ENCODE assay signal across 8 mouse cellular contexts in the genomic region with DNA sequence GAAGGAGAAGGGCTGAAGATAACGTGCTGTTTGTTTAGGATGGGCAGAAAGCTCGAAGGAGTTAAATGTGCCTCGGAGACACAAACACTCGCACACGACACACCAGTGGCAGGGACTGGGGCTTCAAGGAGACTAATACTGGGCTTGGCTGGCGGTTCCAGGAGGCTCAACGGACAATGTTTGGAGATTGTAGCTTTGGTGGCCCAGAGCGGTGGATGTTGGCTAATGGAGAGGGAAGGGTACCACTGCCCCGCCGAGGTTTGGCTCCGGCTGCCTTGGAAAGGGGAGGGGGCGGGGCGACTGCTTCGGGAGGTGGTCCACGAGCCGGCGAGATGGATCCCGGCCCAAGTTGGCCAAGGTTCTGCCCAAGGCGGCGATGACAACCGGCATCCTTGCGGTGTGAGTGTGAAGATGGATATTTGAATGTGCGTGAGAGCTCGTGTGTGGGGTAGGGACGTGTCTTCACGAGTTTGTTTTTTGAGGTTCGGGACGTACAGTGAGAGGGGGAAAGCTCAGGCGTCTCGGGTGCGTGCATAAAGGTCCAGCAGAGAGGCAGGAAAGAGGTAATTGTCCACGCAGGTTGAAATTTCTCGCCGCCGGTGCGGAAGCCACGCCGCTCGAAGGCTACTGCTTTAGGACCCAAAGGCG. TPM values are rescaled to one million over a fixed set of nuclear protein-coding genes. Genes with fewer than 3 reads are reported as not detected.
A peak's percentile ranks its signal among the peaks of the same experiment; 100 is the strongest.
DNase-seq lines count a peak whose midpoint lies in the region; ATAC-seq lines count a peak whose summit lies in the region.

No protein-coding gene starts in this region.

- H3K9ac ChIP-seq in liver, embryonic 13.5 days, result no peak overlapping the region

- no peaks in the 10 kb centered on the region for H3K36me3 ChIP-seq in hindbrain, embryonic 10.5 days
- H3K36me3 ChIP-seq in liver, embryonic 13.5 days, result no peaks in the 10 kb centered on the region

- WGBS in hindbrain, embryonic 10.5 days, result under 1% methylated on average over 40 of the region's 40 CpGs
- WGBS in liver, embryonic 13.5 days (ENCODE audit: insufficient replicate concordance), result 5% methylated on average over 40 of the region's 40 CpGs

- peak; percentile 29 for ATAC-seq in frontal cortex, adult (ENCODE audit: low TSS enrichment)
- no peak for ATAC-seq in liver, embryonic 13.5 days (ENCODE audit: low read depth)

- peak overlapping the region; percentile 70 for H3K4me3 ChIP-seq in hindbrain, embryonic 10.5 days
- peak overlapping the region; percentile 14; the same call in 1 of the 2 replicates for H3K4me3 ChIP-seq in liver, embryonic 13.5 days (replicated peaks)

- H3K9me3 ChIP-seq in hindbrain, embryonic 10.5 days, result no peaks in the 10 kb centered on the region
- no peaks in the 10 kb centered on the region for H3K9me3 ChIP-seq in liver, embryonic 13.5 days (replicated peaks)

- peak overlapping the region; percentile 78 for H3K27ac ChIP-seq in hindbrain, embryonic 10.5 days
- H3K27ac ChIP-seq in liver, embryonic 13.5 days, result no peak overlapping the region

- peaks cover 20% of the 10 kb centered on the region for H3K4me1 ChIP-seq in hindbrain, embryonic 10.5 days (replicated peaks)
- H3K4me1 ChIP-seq in liver, embryonic 13.5 days (replicated peaks), result peaks cover 7% of the 10 kb centered on the region; the same call in 1 of the 2 replicates

- peak overlapping the region; percentile 36; the same call in 1 of the 2 replicates for H3K4me2 ChIP-seq in liver, embryonic 13.5 days

- no peak for DNase-seq in frontal cortex, adult 2 months (ENCODE audit: extremely low spot score in 1 of 2, low spot score in 1 of 2)
- peak; percentile 10 for DNase-seq in thymus, postnatal 4 days
- no peak for DNase-seq in thymus, postnatal 36 days
- peak; percentile 37 for DNase-seq in hindbrain, embryonic 10.5 days (ENCODE audit: low spot score)
- no peak for DNase-seq in liver, embryonic 13.5 days
- peak; percentile 54 for DNase-seq in right cerebral cortex, postnatal 25 days
- DNase-seq in spleen, adult 18-20 months, result no peak

- H3K27me3 ChIP-seq in hindbrain, embryonic 10.5 days (ENCODE audit: insufficient read depth, poor library complexity, severe bottlenecking), result peaks cover 50% of the 10 kb centered on the region
- peaks cover 51% of the 10 kb centered on the region for H3K27me3 ChIP-seq in liver, embryonic 13.5 days

RNA-seq across cellular contexts. Expression of a gene that starts 0.9 kb away (rescaled TPM):
- polyA plus RNA-seq in frontal cortex, adult 2 months (2012; rRNA removed), result 71.2 and 81.0 TPM in 2 replicates
- polyA plus RNA-seq in hindbrain, embryonic 10.5 days (2016; fragmentation: Nextera tagmentation; extraction: Ambion mirVana), result 13.3 and 20.6 TPM in 2 replicates
- 0.09 and 0.17 TPM in 2 replicates for polyA plus RNA-seq in liver, embryonic 13.5 days (2015; fragmentation: Nextera tagmentation; extraction: Ambion mirVana)

RNA-seq across cellular contexts. Expression of a gene that starts 53.2 kb away (rescaled TPM):
- polyA plus RNA-seq in frontal cortex, adult 2 months (2012; rRNA removed), result 42.6 and 47.8 TPM in 2 replicates
- polyA plus RNA-seq in hindbrain, embryonic 10.5 days (2016; fragmentation: Nextera tagmentation; extraction: Ambion mirVana), result 34.0 and 38.2 TPM in 2 replicates
- 9.5 and 12.2 TPM in 2 replicates for polyA plus RNA-seq in liver, embryonic 13.5 days (2015; fragmentation: Nextera tagmentation; extraction: Ambion mirVana)

Comparison
In these comparisons a context has a peak if more than half of its experiments do, and no peak if none do; other contexts are left out.
1. DNase-seq: peak in thymus, postnatal 4 days (single experiment), hindbrain, embryonic 10.5 days (single experiment) and right cerebral cortex, postnatal 25 days (single experiment); none in frontal cortex, adult 2 months (0 of 2), thymus, postnatal 36 days (0 of 2), liver, embryonic 13.5 days (single experiment) and spleen, adult 18-20 months (0 of 2).
2. RNA of a gene that starts 0.9 kb away (polyA plus RNA-seq): 71.2 to 81.0 TPM in frontal cortex, adult 2 months and 13.3 to 20.6 TPM in hindbrain, embryonic 10.5 days; 0.09 to 0.17 TPM in liver, embryonic 13.5 days; every median in the first group is over 10 times any median in the second.